Mouse (Mus musculus) kidney, postnatal 36 days (tissue): Measurements from ENCODE around the gene Fam173a.
"Not testable (repeated sequence)": the region's sequence is repeated elsewhere in the genome, so short reads cannot be mapped to it uniquely, and the experiment has no call there.

Experiments
- DNase-seq, 2 experiments: peaks; one replicate each; pipeline ENCODE4 v3.0.0; 2021 to 2022; ENCODE audit warnings: mixed read lengths in 2 of 2

Gene Fam173a

DNA sequence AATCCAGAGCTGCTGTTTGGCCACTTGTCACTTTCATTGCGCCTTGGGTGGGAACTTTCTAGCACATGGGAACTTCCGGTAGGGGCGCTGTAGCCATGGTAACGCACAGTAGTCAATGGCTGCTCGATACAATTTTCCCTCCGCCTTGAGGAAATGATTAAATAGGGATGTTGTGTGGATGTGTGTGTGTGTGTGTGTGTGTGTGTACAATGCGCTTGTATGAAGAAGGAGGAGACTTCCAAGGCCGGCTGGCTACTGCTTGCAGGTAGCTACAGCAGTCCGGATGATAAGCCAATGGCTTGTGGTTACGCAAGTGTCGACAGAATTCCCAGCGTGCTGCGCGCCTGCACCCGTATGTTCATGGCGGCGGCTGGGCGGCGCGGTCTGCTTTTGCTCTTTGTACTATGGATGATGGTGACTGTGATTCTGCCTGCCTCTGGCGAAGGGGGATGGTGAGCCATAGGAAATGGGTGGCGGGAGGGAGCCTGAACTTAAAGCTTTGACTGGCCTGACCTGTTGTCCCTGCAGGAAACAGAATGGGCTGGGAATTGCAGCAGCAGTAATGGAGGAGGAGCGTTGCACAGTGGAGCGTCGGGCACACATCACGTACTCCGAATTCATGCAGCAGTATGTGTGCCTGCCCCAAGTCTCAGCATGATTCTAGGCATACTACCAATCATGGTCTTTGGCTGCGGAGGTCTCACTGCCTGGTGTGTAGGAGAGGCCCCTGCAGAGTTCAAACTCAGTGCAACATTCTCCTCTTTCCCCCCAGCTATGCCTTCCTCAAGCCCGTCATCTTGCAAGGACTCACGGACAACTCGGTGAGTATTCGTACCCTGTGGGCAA lies 36.2 kb upstream of the Fam173a start, which contains the start of gene Jmjd8:
Gene Jmjd8 (plus strand): TSS at position 156 of the 846 bp plus-strand sequence.
- DNase-seq, result peak; percentile 85 to 89

DNA sequence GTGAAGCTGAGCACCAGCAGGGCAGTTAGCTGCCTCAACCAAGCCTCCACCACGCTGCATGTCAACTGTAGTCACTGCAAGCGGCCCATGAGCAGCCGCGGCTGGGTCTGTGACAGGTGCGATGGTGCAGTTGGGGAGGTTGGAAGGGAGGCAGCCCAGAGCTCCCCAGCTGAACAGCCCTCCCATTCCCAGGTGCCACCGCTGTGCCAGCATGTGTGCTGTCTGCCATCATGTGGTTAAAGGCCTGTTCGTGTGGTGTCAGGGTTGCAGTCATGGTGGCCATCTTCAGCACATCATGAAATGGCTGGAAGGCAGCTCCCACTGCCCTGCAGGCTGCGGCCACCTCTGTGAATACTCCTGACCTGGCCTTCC lies 35.5 kb upstream of the Fam173a start:
- no peak for DNase-seq

DNA sequence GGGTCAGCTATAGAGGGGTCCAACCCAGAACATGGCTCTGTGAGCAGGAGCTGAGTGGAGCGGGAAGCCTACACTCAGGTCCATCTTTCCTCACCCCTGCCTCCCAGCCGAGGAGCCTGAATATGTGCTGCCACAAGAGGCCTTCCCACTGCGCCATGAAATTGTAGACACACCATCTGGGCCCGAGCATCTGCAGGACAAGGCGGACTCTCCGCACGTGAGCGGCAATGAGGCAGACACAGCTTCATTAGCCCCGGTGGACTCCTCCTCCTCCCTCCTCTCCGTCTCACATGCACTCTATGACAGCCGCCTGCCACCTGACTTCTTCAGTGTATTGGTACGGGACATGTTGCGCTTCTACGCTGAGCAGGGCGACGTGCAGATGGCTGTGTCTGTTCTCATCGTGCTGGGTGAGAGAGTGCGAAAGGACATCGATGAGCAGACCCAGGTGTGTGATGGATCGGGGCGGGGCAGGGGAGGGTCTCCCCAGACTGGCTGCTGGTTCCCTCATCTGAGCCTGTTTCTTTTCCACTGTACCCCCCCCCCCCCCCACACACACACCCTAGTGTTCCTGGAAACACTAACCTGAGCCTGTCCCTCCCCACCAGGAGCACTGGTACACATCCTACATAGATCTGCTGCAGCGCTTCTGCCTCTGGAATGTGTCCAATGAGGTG lies 35.0 kb upstream of the Fam173a start:
- no peak for DNase-seq

DNA sequence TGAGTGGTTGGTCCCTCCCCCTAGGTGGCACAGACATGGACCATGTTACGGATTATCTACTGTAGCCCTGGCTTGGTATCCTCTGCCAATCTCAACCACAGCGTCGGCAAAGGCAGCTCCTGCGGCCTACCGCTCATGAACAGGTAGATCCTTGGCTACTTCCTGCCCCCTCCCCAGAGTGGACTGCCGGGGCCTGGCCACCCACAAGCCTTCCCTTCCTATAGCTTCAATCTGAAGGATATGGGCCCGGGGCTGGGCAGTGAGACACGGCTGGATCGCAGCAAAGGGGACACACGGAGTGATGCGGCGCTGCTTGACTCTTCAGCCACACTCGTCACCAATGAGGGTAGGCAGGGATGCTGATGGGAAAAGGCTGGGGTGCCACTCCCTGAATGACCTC lies 34.3 kb upstream of the Fam173a start:
- DNase-seq, result no peak

DNA sequence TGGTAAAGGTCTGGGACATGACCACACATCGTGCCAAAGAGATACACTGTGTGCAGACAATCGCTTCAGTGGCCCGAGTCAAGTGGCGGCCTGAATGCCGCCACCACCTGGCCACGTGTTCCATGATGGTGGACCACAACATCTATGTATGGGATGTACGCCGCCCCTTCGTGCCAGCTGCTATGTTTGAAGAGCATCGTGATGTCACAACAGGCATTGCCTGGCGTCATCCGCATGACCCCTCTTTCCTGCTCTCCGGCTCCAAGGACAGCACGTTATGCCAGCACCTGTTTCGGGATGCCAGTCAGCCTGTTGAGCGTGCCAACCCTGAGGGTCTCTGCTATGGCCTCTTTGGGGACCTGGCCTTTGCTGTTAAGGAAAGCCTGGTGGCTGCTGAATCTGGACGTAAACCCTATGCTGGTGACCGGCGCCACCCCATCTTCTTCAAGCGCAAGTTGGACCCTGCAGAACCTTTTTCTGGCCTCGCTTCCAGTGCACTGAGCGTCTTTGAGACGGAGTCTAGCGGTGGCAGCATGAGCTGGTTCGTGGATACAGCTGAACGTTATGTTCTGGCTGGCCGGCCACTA lies 33.4 kb upstream of the Fam173a start:
- no peak for DNase-seq

DNA sequence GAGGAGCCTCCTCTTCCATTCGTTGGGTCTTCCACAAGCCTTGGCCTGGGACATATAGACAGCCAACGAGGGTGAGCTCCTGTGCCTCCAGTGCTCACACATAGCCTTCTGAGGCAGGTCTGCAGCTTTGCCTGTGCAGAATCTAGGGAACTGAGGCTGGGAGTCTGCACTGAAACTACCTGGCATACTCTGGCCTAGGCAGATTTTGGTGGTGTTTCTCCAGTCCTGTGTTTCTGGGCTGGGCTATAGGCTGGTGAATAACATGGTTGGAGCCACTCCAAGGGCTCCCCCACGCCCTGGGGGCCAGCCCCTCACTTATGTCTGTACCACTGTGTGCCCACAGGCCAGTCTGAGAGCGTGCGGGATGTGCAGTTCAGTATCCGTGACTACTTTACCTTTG lies 32.6 kb upstream of the Fam173a start:
- DNase-seq, result no peak

DNA sequence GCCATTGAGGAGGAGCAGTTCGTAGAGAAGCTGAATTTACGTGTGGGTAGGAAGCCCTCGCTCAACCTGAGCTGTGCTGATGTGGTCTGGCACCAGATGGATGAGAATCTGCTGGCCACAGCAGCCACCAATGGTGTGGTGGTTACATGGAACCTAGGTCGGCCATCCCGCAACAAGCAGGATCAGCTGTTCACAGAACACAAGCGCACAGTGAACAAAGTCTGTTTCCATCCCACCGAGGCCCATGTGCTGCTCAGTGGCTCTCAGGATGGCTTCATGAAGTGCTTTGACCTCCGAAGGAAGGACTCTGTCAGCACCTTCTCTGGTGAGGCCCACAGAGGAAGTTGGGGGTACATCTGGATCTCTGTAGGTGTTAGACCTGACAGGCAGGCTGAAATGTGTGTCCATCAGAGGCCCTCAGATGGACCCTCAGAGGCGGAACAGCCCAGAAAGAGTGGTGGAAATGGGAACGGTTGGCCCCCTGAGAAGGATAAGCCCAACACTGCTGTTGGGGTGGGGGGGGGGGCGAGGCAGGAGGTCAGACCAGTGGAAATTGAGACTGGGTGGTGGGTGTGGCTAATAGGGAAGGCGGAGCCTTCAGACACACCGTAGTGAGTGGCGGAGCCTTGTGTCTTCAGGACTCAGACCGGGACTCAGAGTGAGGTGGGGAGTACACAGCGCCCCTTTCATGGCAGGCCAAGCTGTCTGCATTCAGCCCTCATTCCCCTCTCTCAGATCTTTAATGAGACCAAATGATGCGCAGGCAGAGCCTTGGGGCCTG lies 31.9 kb upstream of the Fam173a start:
- DNase-seq, result no peak

DNA sequence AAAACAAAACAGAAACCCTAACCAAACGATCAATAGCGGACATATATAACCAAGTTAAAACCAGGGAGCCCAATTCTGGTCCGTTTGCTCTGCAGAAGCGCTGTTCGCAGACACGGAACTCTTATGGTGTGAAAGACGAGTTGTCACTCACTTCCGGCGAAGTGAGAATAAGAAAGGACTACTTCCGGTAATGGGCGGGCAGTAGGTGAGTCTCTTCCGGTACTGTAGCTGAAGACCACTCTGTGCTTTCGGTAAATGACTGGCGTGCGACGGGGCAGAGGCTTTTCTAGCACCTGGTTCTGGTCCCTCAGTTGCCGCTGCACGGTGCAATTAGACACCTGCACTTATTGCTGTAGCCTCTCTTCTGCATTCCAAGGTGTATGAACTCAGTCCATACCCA lies 30.8 kb upstream of the Fam173a start, which contains the start of gene Wdr24:
Gene Wdr24 (plus strand): TSS at position 176 of the 400 bp plus-strand sequence.
- DNase-seq, result peak; percentile 79 to 82

DNA sequence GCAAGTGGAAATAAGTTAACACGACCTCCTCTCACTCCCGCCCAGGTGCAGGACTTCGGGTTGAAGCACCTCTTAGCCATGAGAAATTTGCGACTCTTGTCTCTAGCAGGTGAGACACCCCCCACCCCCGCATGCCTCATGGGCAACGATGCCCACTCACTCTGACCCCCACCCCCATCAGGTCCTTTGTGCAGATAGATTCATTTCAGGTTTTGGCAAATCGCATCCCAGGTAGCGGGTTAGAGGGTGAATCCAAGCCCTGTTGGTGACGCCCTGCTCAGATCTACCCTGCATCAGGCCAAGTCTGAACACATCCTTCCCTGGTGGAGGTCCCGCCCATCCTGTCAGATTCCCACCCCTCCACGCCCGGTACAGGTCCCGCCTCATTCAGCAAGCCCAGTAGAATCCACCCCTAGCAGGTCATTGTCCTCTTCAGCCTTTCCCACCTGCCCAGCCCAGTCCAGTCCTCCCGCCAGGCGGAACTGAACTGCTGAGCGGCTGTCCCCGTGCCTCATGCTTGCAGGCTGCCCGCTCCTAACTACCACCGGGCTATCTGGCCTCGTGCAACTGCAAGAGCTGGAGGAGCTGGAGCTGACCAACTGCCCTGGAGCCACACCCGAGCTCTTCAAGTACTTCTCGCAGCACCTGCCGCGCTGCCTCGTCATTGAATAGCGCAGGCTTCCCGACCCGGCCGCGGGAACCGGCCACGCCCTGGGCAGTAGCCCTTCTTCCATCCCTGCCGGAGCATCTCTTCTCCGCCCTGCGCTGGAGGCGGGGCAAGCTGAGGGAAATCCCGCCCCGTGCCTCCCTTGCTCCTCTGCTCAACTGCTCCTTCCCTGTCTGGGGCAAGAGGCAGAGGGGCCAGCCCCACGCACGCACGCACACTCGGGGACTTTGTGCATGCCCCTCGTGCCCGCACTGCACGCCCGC lies 26.4 kb upstream of the Fam173a start:
- peak in 1 of 2 experiments; percentile 36 for DNase-seq

DNA sequence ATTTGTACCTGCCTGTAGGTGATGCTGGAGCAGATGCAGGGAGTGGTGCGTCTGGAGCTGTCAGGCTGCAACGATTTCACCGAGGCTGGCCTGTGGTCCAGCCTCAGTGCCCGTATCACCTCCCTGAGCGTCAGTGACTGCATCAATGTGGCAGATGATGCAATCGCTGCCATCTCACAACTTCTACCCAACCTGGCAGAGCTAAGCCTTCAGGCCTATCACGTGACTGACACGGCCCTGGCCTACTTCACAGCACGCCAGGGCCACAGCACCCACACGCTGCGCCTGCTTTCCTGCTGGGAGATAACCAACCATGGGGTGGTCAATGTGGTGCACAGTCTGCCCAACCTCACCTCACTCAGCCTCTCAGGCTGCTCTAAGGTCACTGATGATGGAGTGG lies 25.0 kb upstream of the Fam173a start:
- no peak for DNase-seq

DNA sequence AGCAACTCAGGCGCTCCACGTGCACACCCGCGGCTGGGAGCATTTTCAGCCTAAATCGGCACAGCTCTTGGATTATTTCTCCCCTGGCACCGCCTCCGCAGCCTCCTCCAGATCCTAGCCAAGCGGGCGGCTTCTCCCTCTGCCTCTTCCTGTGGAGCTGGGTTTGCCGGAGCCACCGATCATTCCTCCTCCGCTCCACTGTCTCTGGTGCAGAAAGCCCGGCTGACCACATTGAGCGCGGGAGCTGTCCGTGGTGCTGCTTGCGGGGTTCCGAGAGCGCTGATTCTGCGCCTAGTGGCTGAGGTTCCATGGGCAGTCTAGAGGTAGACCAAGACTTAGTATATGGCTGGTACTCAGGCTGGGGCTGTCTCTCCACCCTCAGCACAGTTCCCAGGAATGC lies 20.8 kb upstream of the Fam173a start:
- peak; percentile 83 to 95 for DNase-seq

DNA sequence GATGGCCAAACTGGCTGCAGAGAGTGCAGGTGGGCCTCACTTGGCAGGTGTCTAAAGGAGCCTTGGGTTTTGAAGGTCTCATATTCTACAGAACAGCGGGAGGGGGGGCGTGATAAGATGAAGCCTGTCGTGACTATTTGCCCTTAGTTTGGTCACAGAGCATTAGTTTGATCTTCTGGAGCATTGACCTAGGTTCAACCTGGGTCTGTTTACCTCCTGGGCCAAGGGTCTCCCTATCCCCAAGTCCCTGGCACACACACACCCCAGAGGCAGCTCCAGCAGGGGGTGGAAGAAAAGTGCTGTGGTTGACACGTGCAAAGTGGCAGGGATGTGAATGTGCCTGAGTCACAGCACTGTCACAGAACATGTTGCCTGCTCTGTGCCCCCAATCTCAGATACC lies 18.2 kb upstream of the Fam173a start:
- DNase-seq, result no peak

DNA sequence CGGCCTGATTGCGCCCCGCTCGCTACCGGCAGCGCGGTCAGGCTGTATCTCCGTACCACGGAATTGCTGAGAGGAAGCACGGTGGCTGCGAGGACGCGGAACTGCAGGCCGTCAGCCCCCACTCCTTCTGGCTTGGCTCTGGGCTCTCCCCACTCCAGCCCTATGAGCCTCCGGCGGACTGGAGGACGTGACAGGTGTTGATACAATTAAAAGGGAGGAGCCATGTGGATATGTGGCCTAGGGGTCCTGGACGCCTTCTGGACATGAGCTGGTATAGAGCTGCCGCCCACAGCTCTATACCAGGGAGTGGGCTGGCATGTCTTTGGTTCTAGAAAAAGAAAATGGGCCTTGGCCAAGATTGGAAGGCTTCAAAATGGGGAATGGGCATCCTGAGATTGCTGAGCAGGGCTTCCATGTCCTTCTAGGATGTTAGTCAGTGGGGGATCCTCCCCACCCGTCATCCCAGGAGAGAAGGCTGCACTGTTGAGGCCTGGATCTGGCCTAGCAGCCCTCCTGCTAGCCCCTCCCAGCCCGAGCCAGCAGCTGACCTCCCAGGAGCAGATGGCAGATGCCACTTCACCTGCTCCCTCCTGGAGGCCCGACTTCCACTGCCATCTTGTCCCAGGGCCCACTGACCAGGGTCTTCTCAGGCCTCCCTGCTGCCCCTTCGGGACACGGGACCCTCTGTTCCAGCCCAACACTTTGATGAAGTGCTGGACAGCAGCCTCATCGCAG lies 17.1 kb upstream of the Fam173a start:
- no peak for DNase-seq

DNA sequence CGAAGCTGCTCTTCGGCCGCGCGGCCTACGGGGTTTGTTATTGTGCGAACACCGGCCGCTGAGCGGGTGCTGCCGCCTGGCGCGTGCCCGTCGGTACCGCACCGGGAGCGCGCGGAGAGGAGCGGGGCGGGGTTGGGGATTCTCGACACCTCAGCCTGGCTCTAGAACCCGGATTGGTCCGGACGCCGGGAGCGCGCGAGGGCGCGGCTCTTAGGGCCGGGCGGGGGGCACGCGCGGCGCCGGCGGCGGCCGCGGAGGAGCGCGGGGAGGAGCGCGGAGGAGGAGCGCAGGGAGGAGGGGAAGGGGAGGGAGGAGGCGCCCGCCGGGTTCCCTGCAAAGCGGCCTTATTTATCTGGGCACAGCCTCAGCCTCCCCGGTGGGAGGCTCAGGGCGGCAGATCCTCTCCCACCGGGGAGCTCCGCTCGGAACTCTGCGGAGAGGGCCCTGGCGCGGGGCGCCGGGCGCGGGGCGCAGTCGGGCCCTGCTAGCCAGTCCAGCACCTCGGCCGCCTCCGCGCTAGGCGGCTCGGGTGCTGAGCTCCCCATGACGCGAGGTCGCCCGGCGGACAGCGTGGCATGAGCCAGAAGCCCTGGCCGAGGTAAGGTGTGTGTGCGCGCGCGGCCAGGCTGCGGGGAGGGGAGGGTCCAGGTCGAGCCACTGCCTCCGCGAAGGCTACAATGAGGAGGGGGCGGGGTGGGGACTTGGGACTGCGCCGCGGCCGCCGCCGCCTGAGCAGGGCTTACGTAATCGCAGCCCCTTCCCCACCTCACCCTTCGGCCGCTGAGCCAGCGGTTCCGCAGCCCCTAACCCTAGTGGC lies 16.3 kb upstream of the Fam173a start, which contains the start of gene Fbxl16:
Gene Fbxl16 (plus strand): TSS at position 297 of the 817 bp plus-strand sequence.
- peak; percentile 78 to 80 for DNase-seq

DNA sequence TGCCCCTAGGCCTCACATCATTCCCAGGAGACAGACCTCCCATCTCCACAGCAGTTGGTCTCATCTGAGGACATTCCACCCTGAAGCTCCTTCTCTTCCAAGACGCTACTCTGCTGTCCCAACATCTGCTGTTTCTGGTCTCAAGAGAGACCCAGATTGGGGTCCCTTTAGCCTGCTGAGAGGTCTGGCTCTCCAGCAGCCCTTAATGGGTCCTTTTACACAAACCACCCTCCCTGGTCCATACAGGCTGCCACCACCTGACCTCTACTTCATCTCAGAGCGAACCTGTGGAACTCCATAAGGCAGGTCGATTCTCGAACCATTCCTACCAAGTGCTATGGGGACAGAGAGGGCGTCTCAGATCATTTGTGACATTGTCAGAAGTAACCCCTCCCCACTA lies 15.3 kb upstream of the Fam173a start:
- no peak for DNase-seq

DNA sequence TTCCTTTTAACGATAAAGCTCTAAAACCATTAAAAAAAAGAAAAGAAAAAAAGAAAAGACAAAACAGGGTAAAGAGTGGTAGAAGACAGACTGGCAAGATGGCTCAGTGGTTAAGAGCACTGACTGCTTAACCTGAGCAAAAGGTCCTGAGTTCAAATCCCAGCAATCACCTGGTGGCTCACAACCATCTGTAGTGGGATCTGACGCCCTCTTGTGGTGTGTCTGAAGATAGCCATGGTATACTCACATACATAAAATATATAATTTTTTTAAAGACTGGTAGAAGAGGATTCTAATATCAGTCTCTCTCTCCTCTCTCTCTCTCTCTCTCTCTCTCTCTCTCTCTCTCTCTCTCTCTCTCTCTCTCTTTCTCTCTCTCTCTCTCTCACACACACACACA lies 14.8 kb upstream of the Fam173a start:
- not testable (repeated sequence) for DNase-seq

DNA sequence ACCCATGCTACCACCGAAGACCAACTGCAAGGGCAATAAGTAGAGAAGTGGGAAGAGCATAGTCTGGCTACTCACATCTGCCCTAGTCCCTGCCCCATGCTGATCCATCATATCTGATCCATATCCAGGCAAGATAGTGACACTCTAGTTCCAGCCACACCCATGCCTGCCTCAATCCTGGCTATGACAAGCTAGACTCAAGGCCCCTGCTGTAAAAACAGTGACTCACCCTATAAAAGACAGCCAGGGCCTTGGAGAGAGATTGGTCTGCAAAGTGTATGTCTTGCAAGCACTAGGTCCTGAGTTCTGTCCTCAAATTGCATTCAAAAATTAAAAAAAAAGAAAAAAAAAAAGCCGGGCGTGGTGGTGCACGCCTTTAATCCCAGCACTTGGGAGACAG lies 13.8 kb upstream of the Fam173a start:
- no peak for DNase-seq

DNA sequence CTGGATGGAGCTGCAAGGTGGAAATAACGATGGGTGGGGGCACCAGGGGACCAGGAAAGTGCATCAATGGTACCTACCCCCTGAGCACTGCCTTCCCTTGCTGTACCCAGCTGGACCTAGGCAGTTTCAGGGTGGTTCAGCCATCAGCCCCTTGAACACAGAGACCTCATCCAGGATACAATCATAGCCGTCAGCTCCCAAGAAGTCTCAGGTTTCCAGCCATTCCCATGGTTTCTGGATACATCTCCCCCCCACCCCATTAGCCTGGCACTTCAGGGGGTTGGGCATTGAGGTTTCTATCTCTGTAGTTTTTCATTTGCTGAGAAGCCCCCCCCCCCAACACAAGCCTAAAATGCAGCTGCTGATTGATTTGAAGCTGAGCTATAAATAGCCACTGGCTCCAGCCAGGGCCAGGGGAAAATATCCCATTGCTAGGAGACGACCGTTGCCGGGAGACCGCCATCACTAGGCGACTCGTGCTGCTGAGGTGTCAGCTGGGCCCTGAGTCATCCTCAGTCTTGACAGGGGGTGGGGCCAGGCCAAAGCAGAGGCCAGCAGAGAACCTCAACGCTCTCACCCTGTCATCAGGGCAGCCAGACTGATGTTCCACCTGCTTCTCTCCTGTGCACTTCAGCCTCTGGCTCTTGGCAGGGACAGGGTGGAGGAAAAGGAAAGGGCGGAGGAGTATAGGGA lies 10.3 kb upstream of the Fam173a start:
- no peak for DNase-seq

DNA sequence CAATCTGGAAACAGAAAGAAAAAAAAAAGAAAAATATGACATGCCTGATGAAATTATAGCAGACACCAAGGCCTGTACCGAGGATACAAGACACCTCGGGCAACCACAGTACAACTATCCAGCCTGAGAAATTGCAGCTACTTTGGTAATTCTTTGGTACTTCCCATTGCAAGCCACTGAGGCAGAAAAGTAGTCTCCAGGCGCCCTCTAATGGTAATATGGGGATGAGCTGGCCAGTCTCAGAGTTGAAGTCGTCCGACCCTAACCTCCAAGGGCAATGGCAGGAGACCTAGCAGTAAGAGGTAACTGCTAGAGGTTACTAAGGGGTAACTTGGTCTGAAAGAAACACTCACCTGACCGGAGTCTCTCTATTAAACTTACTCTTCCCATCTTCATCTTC lies 8.3 kb upstream of the Fam173a start:
- DNase-seq, result peak; percentile 80 to 81
